Mouse (Mus musculus): ENCODE measurements around the gene Olfr1026.

Olfr1026 gene

GRCm38 (mm10) chr2:85921258-85921657 is at the start of gene Olfr1026:
Gene Olfr1026 (plus strand): TSS chr2:85921558.
- DNase-seq (ENCODE audit: low read depth), result no peak

- no peak for DNase-seq (ENCODE audit: low read depth)
Measured at GRCm38 (mm10) chr2:85885340-85885739, 36.0 kb upstream of the Olfr1026 start, which contains the start of gene Olfr1023. Gene Olfr1023 (plus strand): TSS chr2:85885640.

GRCm38 (mm10) chr2:85904952-85905351 is 16.4 kb upstream of the Olfr1026 start, which contains the start of gene Olfr1024:
Gene Olfr1024 (minus strand): TSS chr2:85905052.
- no peak for DNase-seq (ENCODE audit: low read depth)

DNA sequence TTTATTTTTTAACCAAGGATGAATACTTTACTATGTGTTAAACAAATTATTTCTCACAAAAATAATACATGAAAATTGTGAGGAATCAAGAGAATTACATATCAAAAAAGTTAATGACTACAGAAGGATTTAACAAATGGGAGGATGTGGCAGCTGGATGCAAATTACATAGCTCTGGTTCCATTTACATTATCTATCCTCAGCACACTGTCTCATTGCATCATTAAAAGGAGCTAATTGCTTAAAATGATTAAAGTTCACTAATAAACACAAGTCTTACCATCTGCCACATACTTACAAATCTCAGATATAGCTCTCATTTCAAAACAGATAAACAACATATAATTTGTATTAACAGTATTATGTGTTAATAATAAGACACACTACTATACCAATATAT is 8.2 kb upstream of the Olfr1026 start:
- DNase-seq (ENCODE audit: low read depth), result no peak

GRCm38 (mm10) chr2:85914893-85915292 is 6.5 kb upstream of the Olfr1026 start, which contains the start of gene Olfr1025-ps1:
Gene Olfr1025-ps1 (plus strand): TSS chr2:85915193.
- no peak for DNase-seq (ENCODE audit: low read depth)

- DNase-seq (ENCODE audit: low read depth), result no peak
Measured at GRCm38 (mm10) chr2:85950137-85950536, 28.8 kb downstream of the Olfr1026 start, which contains the start of gene Olfr1028. Gene Olfr1028 (plus strand): TSS chr2:85950437.

DNA sequence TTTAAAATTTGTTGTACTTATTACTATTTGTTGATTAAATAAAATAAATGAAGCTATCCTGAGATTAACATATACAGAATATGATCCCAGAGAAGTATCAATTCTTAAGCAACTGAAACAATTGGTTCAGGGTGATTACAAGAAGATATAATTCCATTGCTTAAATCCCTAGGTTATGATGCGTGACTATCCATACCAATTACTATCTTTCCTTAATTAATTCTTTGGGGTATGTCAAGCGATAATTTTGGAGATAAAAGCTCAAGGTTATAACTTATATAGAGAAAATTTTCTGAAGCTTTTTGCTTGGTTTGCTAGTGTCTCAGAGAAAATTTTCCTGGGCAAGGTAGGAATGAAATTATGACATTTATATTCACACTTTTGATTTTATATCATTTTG is 52.2 kb downstream of the Olfr1026 start, which contains the start of gene Olfr1029:
Gene Olfr1029 (plus strand): TSS at position 301 of the 400 bp plus-strand sequence.
- no peak for DNase-seq (ENCODE audit: low read depth)
